Mouse (Mus musculus): ENCODE data around the gene Rsrc1. TPM values are rescaled to one million over a fixed set of nuclear protein-coding genes. Genes with fewer than 3 reads are reported as not detected.

Rsrc1 gene
- polyA plus RNA-seq, 1 experiment from 2014 or later, result 59.6 TPM

Other genes with a start within 250 kb of the Rsrc1 start
- 54.3 and 57.8 TPM in 2 replicates for gene Shox2, start 381 bp downstream of the Rsrc1 start, polyA plus RNA-seq (2014; fragmentation: Nextera tagmentation; extraction: Ambion mirVana)